Mouse (Mus musculus): ENCODE measurements around the gene Gm45713. TPM values are rescaled to one million over a fixed set of nuclear protein-coding genes. Genes with fewer than 3 reads are reported as not detected.
A peak's percentile ranks its signal among the peaks of the same experiment; 100 is the strongest.

The Gm45713 gene
- polyA plus RNA-seq, 1 experiment from 2014 or later: not detected

DNA sequence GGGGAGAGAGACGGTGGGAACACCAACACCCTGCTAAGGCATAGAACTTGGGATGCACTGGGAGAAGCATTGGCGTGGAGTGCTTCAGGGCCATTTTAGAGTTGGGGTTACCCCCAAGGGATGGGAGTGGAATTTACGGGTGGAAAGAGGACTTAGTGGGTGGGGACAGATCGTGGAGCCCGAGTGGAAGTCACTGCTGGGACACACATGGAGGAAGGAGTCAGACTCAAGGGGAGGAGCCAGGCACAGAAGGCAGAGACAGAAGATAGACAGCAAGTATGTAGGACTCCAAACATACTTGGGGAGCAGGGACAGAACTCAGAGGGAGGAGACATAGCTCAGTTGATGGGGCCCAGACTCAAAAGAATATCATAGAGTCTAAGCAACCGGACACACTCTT lies 26.5 kb upstream of the Gm45713 start:
- Histone ChIP-seq H3K4me2 (replicated peaks) (peak overlapping the region; percentile 63), H3K9ac (0 out of 2 replicates have a peak overlapping the region, but pooled peaks have one; percentile 40), H3K4me3 (no peak overlapping the region; the same call in 1 of the 2 replicates), H3K27ac (no peak overlapping the region), H3K36me3 (peaks cover 34% of the 10 kb centered on the region), H3K27me3 (replicated peaks) (peaks cover 53% of the 10 kb centered on the region), H3K9me3 (no peaks in the 10 kb centered on the region), H3K4me1 (peaks cover 14% of the 10 kb centered on the region)
- 29% methylated on average over 6 of the region's 6 CpGs for WGBS
- no peak for ATAC-seq (ENCODE audit: low FRiP score, low read depth)

DNA sequence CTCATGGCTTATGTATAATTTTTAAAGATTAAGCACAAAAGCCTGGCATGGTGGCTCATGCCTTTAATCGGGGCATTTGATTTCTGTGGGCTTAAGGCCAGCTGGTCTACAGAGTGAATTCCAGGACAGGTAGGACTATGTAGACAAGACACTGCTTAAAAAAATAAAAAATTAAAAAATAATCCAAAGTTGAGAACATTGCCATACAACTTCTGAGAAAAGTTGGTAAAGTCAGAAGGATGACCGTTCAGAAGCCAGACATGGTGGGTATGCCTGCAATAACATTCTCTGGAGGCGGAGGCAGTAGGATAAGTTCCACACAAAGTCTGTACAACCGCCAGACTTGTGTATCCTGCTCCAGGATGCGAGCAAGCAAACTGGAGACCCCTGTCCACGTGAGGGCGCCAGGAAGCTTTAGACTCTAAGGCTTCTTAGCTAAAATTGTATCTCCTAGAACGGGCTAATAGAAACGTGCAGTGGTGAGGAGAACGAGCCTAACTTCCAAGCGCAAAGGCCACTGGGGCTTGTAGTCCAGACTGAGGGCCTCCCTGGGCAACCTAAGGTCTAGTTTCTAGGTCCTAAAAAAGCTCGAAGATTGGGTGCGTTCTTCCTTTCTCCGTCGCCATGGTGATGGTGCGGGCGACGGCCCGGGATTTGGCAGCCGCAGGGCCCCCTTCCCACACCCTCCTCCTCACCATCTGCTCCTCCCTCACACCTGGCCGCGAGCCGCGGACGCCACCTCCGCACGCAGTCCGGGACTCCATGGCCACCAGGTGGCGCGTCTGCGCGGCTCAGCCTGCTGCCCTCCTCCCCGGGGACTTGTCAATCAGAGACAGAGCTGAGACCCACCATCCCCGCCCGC lies 25.8 kb upstream of the Gm45713 start:
- Histone ChIP-seq H3K27ac (no peak overlapping the region), H3K27me3 (replicated peaks) (peaks cover 46% of the 10 kb centered on the region), H3K9ac (0 out of 2 replicates have a peak overlapping the region, but pooled peaks have one; percentile 40), H3K4me1 (peaks cover 11% of the 10 kb centered on the region), H3K4me2 (replicated peaks) (peak overlapping the region; percentile 63), H3K36me3 (peaks cover 35% of the 10 kb centered on the region), H3K4me3 (peak overlapping the region; percentile 25), H3K9me3 (no peaks in the 10 kb centered on the region)
- 5% methylated on average over 35 of the region's 35 CpGs for WGBS
- peak; percentile 80 for ATAC-seq (ENCODE audit: low FRiP score, low read depth)

DNA sequence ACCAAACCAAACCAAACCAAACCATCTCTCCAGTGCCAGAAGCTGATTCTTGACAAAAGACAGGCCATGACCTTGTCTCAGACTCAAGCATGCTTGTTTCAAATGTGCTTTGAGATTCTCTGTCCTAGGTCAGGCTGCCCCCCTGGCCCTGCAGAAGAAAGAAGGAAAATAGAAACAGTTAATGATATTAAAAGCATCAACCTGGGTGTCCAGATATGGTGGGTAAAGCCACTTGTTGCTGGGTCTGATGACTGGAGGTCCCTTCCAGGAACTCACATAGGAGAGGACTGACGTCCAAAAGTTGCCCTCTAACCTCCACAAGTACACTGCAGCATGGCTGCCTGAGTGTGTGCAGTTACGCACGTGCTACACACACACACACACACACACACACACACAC lies 24.8 kb upstream of the Gm45713 start:
- Histone ChIP-seq H3K9me3 (no peaks in the 10 kb centered on the region), H3K9ac (no peak overlapping the region), H3K4me3 (no peak overlapping the region), H3K36me3 (peaks cover 35% of the 10 kb centered on the region), H3K27me3 (replicated peaks) (peaks cover 36% of the 10 kb centered on the region), H3K27ac (no peak overlapping the region), H3K4me2 (replicated peaks) (no peak overlapping the region), H3K4me1 (peaks cover 11% of the 10 kb centered on the region)
- no peak for ATAC-seq (ENCODE audit: low FRiP score, low read depth)
- WGBS: 92% methylated on average over 3 of the region's 3 CpGs

DNA sequence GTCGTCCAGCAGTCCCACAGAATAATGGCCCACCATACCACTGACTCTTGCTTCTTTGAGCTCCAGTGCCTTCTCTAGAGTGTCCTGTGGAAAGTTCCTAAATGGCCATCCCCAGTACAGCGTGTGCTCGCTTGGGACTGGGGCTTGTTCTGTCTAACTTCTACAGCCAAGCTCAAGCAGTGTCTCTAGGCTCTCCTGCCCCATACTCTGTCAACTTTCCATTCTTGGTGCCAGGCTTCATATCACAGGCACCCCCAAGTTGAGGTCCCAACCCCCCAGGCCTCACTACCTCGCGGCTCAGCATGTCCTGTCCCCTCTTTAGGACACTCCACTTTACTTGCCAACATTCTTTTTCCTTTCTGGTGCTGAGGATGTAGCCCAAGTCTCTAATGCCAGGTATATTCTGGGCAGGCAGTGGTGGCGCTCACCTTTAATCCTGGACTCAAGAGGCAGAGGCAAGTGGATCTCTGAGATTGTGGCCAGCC lies 24.3 kb upstream of the Gm45713 start:
- H3K27ac ChIP-seq: no peak overlapping the region
- no peak overlapping the region for H3K9ac ChIP-seq
- ATAC-seq (ENCODE audit: low FRiP score, low read depth): no peak
- 93% methylated on average over 6 of the region's 6 CpGs for WGBS
- no peak overlapping the region for H3K4me2 ChIP-seq (replicated peaks)
- H3K27me3 ChIP-seq (replicated peaks): peaks cover 31% of the 10 kb centered on the region
- no peaks in the 10 kb centered on the region for H3K9me3 ChIP-seq
- H3K4me1 ChIP-seq: peaks cover 11% of the 10 kb centered on the region
- peaks cover 35% of the 10 kb centered on the region for H3K36me3 ChIP-seq
- no peak overlapping the region for H3K4me3 ChIP-seq

DNA sequence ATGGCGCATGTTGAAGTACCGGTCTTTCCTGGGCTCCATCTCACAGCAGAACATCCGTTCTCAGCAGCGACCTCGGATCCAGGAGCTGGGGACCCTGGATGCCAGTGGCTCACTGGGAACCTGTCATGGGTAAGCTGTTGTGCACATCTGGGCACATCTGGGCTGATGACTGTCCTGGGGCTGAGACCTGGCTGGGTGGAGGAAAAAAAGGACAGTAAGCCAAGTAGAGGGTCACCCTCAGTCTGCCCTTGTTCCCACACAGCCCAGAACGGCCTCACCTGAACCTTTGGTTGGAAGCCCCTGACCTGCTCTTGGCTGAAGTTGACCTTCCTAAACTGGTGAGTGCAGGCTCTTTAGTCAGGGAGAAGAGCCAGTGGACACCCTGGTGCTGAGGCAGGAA lies 23.0 kb upstream of the Gm45713 start:
- H3K4me3 ChIP-seq: no peak overlapping the region
- peaks cover 17% of the 10 kb centered on the region for H3K27me3 ChIP-seq (replicated peaks)
- 96% methylated on average over 6 of the region's 6 CpGs for WGBS

DNA sequence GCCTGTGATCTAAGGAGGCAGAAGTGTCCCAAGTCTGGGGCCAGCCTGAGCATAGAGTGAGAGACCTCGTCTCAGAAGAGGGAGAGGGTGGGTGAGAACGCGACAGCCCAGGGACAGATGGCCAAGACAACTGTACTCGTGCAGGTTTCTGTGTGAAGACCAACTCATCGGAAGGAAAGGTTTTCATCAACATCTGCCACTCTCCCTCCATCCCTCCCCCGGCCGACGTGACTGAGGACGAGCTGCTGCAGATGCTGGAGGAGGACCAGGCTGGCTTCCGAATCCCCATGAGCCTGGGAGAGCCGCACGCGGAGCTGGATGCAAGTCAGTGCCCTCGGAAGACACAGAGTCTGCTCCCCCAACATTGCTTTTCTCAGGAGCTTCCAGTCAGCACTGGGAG lies 21.4 kb upstream of the Gm45713 start:
- Histone ChIP-seq H3K9ac (no peak overlapping the region), H3K4me1 (peaks cover 14% of the 10 kb centered on the region), H3K27me3 (replicated peaks) (peaks cover 2% of the 10 kb centered on the region), H3K4me3 (no peak overlapping the region), H3K9me3 (no peaks in the 10 kb centered on the region), H3K27ac (no peak overlapping the region), H3K36me3 (peaks cover 35% of the 10 kb centered on the region), H3K4me2 (replicated peaks) (no peak overlapping the region)
- WGBS: 86% methylated on average over 14 of the region's 14 CpGs
- no peak for ATAC-seq (ENCODE audit: low FRiP score, low read depth)

More for the DNA sequence above, 23.0 kb upstream of the Gm45713 start:
- Histone ChIP-seq H3K4me1 (peaks cover 15% of the 10 kb centered on the region), H3K9me3 (no peaks in the 10 kb centered on the region), H3K27ac (no peak overlapping the region), H3K36me3 (peaks cover 35% of the 10 kb centered on the region), H3K9ac (no peak overlapping the region), H3K4me2 (replicated peaks) (no peak overlapping the region)
- ATAC-seq (ENCODE audit: low FRiP score, low read depth): no peak

DNA sequence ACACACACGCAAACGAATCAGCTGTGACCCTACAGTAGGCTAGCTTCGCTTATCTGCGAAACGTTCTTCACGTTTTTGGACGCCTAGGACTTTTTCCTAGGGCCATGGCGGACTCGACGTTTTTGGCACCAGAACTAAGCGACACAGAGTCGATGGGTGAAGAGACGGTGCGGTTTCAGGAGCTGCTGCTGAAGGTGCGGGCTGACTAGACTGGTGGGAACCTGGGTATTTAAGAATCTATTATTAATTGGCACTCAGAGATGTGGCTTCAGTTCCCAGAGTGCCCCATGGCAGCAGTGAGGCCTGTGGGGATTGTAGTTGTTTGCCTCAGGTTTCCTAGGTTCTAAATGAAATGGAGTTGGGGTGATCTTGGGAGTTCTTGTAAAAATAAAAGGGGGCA lies 20.2 kb upstream of the Gm45713 start:
- Histone ChIP-seq H3K27ac (no peak overlapping the region), H3K27me3 (replicated peaks) (no peaks in the 10 kb centered on the region), H3K9me3 (no peaks in the 10 kb centered on the region), H3K36me3 (peaks cover 35% of the 10 kb centered on the region), H3K4me2 (replicated peaks) (no peak overlapping the region), H3K4me1 (peaks cover 9% of the 10 kb centered on the region), H3K9ac (no peak overlapping the region), H3K4me3 (no peak overlapping the region)
- ATAC-seq (ENCODE audit: low FRiP score, low read depth): no peak
- WGBS: 96% methylated on average over 15 of the region's 15 CpGs

DNA sequence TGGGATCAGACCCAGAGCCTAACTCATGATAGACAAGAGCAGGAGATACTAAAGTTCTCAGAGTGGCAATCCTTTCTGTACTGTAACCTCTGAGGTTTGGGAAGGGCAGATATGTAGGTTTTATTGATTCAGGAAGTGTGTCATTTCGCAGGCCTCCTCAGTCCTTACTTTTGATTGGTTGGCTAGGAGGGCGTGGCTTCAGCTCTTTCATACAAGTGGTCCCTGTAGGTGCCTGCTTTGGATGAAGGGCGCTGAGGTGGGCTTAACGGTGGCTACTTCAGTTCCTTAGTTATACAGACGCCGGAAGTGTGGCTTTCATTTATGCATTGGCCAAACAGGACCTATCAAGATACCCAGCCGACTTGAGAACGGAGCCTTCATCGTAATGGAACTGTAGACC lies 19.6 kb upstream of the Gm45713 start:
- Histone ChIP-seq H3K9ac (no peak overlapping the region), H3K4me2 (replicated peaks) (peak overlapping the region; percentile 80)

DNA sequence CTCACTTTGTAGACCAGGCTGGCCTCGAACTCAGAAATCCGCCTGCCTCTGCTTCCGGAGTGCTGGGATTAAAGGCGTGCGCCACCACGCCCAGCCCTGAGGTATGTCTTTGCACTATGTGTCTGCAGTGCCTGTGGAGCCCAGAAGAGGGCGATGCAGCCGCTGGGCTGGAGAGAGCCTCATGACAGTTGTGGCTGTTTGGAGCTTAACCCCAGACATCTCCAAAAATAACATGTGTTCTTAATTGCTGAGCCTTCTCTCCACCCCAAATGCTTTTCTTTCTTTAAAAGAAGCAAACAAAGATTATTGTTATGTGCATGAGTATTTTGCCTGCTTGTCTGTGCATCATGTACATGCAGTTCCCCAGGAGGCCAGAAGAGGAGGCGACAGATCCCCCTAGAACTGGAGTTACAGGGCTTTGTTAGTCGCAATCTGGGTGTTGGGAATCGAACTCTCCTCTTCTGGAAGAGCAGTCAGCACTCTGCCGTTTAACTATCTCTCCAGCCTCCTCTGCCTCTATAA lies 19.0 kb upstream of the Gm45713 start:
- Histone ChIP-seq H3K4me1 (peaks cover 9% of the 10 kb centered on the region), H3K4me2 (replicated peaks) (peak overlapping the region; percentile 80), H3K4me3 (peak overlapping the region; percentile 63), H3K9ac (no peak overlapping the region), H3K9me3 (no peaks in the 10 kb centered on the region), H3K36me3 (peaks cover 25% of the 10 kb centered on the region), H3K27ac (no peak overlapping the region), H3K27me3 (replicated peaks) (no peaks in the 10 kb centered on the region)
- peak; percentile 22 for ATAC-seq (ENCODE audit: low FRiP score, low read depth)
- 80% methylated on average over 12 of the region's 12 CpGs for WGBS

More for the DNA sequence above, 19.6 kb upstream of the Gm45713 start:
- H3K9me3 ChIP-seq: no peaks in the 10 kb centered on the region
- H3K36me3 ChIP-seq: peaks cover 30% of the 10 kb centered on the region
- 87% methylated on average over 9 of the region's 9 CpGs for WGBS
- no peak overlapping the region for H3K27ac ChIP-seq
- H3K27me3 ChIP-seq (replicated peaks): no peaks in the 10 kb centered on the region
- H3K4me1 ChIP-seq: peaks cover 9% of the 10 kb centered on the region
- no peak overlapping the region for H3K4me3 ChIP-seq
- ATAC-seq (ENCODE audit: low FRiP score, low read depth): no peak

DNA sequence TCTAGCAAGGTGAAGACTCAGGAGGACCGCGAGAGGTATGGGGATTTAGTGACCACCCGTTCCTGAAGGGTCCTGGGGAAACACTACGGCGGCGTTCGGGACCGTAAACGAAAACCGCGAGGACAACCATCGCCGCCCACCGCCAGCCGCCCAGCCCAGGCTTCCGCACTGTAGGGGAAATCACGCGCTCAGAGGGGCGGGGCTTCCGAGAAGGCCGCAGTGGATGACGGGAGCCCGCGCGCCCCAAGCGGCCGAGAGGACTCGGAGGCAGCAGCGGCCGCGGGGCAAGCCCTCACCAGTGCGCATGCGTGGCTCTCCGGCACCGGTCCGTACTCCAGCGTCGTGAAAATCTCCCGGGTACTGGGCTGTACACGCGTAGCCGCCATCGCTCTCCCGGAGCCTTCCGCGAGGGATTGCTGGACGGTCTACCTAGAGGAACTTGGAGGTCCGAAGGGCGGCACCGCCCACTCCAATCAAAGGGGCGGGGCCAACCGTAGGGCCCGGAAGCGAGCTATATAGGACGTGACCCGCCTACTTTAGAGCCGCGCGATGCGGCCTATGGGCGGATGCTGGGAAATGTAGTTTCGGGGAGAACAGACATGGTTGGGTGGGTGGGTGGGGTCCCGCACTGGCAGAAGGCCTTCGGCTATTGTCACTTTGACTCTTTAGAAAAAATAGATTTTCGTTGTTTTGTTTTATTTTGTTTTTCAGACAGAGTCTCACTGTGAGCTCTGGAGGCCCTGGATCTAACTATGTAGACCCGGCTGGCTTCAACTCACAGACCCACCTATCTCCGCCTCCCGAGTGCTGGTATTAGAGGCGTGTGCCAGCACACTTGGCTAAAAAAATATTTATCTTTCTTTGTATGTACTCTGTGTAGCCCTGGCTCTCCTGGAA lies 18.3 kb upstream of the Gm45713 start, which contains the start of the genes Pih1d1 and Aldh16a1:
Gene Pih1d1, plus strand, starts transcription at position 208 of the 897 bp plus-strand sequence.
Gene Aldh16a1, minus strand, starts transcription at position 489 of the 897 bp plus-strand sequence.
- Histone ChIP-seq H3K9ac (peak within 1 kb of the TSS; percentile 76), H3K27ac (peak within 1 kb of the TSS; percentile 77), H3K36me3 (peaks cover 18% of the 10 kb centered on the region), H3K4me3 (peak within 1 kb of the TSS; percentile 63), H3K4me1 (peaks cover 9% of the 10 kb centered on the region), H3K9me3 (no peaks in the 10 kb centered on the region), H3K27me3 (replicated peaks) (no peaks in the 10 kb centered on the region), H3K4me2 (replicated peaks) (peak within 1 kb of the TSS; percentile 80)
- peak; percentile 97 for ATAC-seq (ENCODE audit: low FRiP score, low read depth)
- 6% methylated on average over 69 of the region's 69 CpGs for WGBS

DNA sequence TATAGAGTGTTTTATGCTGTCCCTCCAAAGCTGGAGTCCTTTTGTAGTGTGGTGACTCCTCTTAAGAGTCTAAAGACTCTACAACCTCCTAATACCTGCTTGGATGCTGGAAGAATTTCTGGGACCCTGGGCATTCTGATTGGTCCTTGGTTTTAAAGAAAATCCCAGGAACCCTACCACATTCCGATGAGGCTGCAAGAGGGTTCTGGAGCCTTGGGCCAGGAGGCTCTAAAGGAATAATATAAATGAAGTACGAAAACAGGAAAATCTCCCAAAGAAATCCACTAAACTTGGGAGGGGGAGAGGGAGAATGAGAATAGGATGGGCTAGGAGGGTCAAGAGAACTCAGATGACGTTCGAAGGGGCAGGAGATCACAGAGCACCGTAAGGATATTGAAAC lies 17.6 kb upstream of the Gm45713 start:
- Histone ChIP-seq H3K27me3 (replicated peaks) (no peaks in the 10 kb centered on the region), H3K4me2 (replicated peaks) (peak overlapping the region; percentile 80), H3K27ac (peak overlapping the region; percentile 77; the same call in 1 of the 2 replicates), H3K9ac (peak overlapping the region; percentile 76), H3K9me3 (no peaks in the 10 kb centered on the region), H3K4me3 (peak overlapping the region; percentile 63), H3K36me3 (peaks cover 10% of the 10 kb centered on the region), H3K4me1 (peaks cover 9% of the 10 kb centered on the region)
- 0 out of 2 replicates have a peak, but pooled peaks have one; percentile 3 for ATAC-seq (ENCODE audit: low FRiP score, low read depth)
- WGBS: 3% methylated on average over 5 of the region's 5 CpGs
